Mouse (Mus musculus) cerebellum, postnatal 4 days (tissue): Measurements from ENCODE around the gene Churc1.

ENCODE experiments used
- DNase-seq, 2 experiments: peaks; one replicate each; pipeline ENCODE4 v3.0.0; 2022; ENCODE audit warnings: low spot score in 2 of 2, mixed read lengths in 1 of 2

Churc1 gene

GRCm38 (mm10) chr12:76765354-76765851 lies at the start of gene Churc1, which contains the start of gene Fntb:
Churc1 (plus strand) TSS chr12:76765538.
Fntb (plus strand) TSS chr12:76765589.
- peak; percentile 58 to 82 for DNase-seq

GRCm38 (mm10) chr12:76718384-76718783 lies 47.0 kb upstream of the Churc1 start:
- no peak for DNase-seq

GRCm38 (mm10) chr12:76720572-76720971 lies 44.8 kb upstream of the Churc1 start:
- DNase-seq, result no peak

GRCm38 (mm10) chr12:76722026-76722425 lies 43.3 kb upstream of the Churc1 start:
- no peak for DNase-seq

GRCm38 (mm10) chr12:76727955-76728354 lies 37.4 kb upstream of the Churc1 start:
- DNase-seq, result no peak

- no peak for DNase-seq
Measured at GRCm38 (mm10) chr12:76750866-76751459, 14.4 kb upstream of the Churc1 start.

- DNase-seq, result peak in 1 of 2 experiments; percentile 47
Measured at GRCm38 (mm10) chr12:76752652-76753318, 12.6 kb upstream of the Churc1 start.

GRCm38 (mm10) chr12:76765901-76766630 lies 728 bp downstream of the Churc1 start:
- DNase-seq, result peak in 1 of 2 experiments; percentile 30

GRCm38 (mm10) chr12:76770841-76771500 lies 5.6 kb downstream of the Churc1 start:
- no peak for DNase-seq

GRCm38 (mm10) chr12:76771540-76771939 lies 6.2 kb downstream of the Churc1 start:
- no peak for DNase-seq

- DNase-seq, result no peak
Measured at GRCm38 (mm10) chr12:76774652-76775051, 9.3 kb downstream of the Churc1 start.

GRCm38 (mm10) chr12:76775132-76775531 lies 9.8 kb downstream of the Churc1 start:
- no peak for DNase-seq

GRCm38 (mm10) chr12:76776898-76777297 lies 11.6 kb downstream of the Churc1 start:
- no peak for DNase-seq

GRCm38 (mm10) chr12:76777845-76778244 lies 12.5 kb downstream of the Churc1 start:
- DNase-seq, result no peak

GRCm38 (mm10) chr12:76778305-76779083 lies 13.2 kb downstream of the Churc1 start:
- DNase-seq, result no peak

- no peak for DNase-seq
Measured at GRCm38 (mm10) chr12:76779951-76780350, 14.6 kb downstream of the Churc1 start.

- peak in 1 of 2 experiments; percentile 22 for DNase-seq
Measured at GRCm38 (mm10) chr12:76780639-76781468, 15.5 kb downstream of the Churc1 start.

- DNase-seq, result no peak
Measured at GRCm38 (mm10) chr12:76784056-76784619, 18.8 kb downstream of the Churc1 start.

GRCm38 (mm10) chr12:76790446-76791084 lies 25.2 kb downstream of the Churc1 start:
- no peak for DNase-seq
